In the genomic region with DNA sequence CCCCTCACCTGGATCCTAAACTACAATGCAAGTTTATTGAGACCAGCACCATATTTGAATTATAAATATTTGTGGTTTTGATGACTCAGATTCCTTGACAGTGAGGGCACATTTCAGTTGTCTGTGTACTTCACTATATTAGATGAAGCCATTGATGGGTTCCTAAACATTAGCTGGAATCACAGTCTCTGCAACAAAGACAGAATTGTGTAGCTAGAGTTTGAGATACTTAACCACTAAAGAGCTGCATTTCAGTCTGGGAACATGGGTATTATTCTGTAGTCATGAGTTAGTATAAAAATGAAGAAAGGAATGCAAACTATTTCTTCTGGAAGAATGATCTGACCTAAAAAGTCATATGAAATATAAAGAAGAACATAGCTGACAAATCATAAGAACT, we compare ENCODE assay signal across 21 mouse cellular contexts. TPM values are rescaled to one million over a fixed set of nuclear protein-coding genes. Genes with fewer than 3 reads are reported as not detected.
DNase-seq lines count a peak whose midpoint lies in the region; ATAC-seq and TF ChIP-seq lines count a peak whose summit lies in the region.
"Had no signal": no experiment of that assay in that cellular context is flagged by ENCODE, and none has a peak within 500 bp of the region (broad histone marks: within the 10 kb centered on the region; RNA-seq: fewer than 3 reads in every experiment).

No protein-coding gene starts in this region.

- H3K27me3 ChIP-seq in Patski: peaks cover 6% of the 10 kb centered on the region
- H3K27me3 ChIP-seq: CH12.LX; embryonic facial prominence, embryonic 12.5 days; forebrain, embryonic 12.5 days had no signal

- in situ Hi-C loops in Patski (cut with MboI; ENCODE audit: low pct_unique_long_range_greater_than_20kb): no loop called here

- POLR2A ChIA-PET in Patski (lab: Charles Lee): no interaction called here

- ATAC-seq in Patski: peak; percentile 26
- ATAC-seq: CD4-positive, CD25-positive, alpha-beta regulatory T cell, adult 4 months; forebrain, embryonic 14.5 days; forebrain, embryonic 16.5 days had no signal

- TF ChIP-seq CTCF in Patski (IDR thresholded peaks at IDR 0.05): no peak

- CTCF ChIA-PET in Patski (lab: Charles Lee): no interaction called here

- peak; percentile 92 for DNase-seq in Muller cell, postnatal 12 days (ENCODE audit: inconsistent ontology term)
- no peak for DNase-seq in Patski (ENCODE audit: low read depth, low spot score)
- DNase-seq in testis, postnatal 10 days (ENCODE audit: low spot score): no peak
- DNase-seq in urinary bladder, adult 2 months (ENCODE audit: low spot score): no peak
- no peak for DNase-seq in spleen, adult 18-20 months
- DNase-seq: adrenal gland, adult 2 months; adrenal gland, postnatal 10 days; adrenal gland, postnatal 25 days; B cell, adult 2 months; cerebellum, adult 11-12 months; cerebellum, adult 2 months; cerebellum, adult 9-10 months; cerebellum, postnatal 10 days; cerebellum, postnatal 25 days had no signal

RNA-seq across cellular contexts. Expression of a gene that starts 14.4 kb away (rescaled TPM):
- 0.36 TPM for polyA plus RNA-seq in Patski (2021)
- polyA plus RNA-seq in urinary bladder, adult 2 months (2012; rRNA removed): 0.03 TPM in 1 of 2 replicates, not detected in the other
- polyA plus RNA-seq: adrenal gland, adult 2 months; CD4-positive, CD25-positive, alpha-beta regulatory T cell, adult 4 months; G1E had no signal
